Mouse (Mus musculus): Measurements from ENCODE around the gene Plxnb3.

Plxnb3 gene

DNA sequence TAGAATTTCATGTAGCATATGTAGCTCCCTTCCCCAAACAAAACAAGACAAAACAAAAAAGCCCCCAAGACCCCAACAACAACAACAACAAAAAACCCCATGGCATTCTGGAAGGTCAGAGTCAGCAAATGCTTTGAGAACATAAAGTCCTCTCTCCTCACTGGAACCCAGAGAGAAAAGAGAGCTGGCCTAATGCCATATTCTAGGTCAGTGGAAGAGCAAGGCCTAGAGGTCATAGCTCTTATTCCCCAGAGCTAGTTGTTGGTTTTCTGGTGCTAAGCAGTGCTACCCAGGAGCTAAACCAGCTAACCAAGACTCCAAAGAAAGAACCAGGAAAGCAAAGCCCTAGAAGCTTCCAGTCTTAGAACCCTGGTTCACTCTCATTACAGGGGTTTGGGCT is 28.8 kb downstream of the Plxnb3 start:
- no peak for DNase-seq (ENCODE audit: low spot score in 2 of 2)

DNA sequence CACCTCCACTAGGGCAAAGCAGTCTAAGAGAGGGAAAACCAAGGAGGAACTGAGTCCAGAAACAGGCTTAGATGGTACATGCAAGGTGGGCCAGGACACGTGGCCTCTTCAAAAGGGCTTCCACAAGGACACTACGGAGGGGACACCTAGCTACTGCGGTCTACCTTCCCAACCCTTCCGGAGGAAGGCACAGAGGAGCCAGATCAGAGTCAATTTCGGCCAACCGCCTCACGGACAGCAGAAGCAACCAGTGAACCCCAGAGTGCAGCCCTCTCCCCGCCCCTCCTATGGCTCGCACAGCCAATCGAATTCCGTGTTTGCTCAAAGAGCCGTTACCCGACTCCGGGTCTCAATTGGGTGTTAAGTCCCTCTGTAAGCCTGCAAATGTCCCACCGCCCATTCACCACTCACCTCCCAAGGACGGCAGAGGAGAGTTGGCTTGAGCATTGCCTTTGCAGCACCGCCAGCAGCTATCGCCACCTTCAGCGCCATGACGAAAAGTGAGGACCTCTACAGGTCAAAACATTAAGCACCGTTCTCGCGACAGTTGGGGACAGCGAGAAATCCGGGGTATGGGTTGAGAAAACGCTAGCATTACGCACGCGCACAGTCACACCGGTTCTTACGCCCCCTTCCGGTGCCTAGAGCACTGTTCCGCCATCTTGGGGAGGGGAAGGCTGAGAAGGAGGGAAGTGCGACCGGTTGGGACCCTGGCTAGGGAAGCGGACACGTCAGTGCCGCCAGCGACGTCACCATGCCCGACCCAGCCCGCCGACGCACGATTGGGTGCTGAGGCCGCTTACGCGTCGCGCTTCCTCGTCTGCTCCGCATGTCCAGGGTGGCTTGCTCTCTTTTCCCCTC is 29.7 kb downstream of the Plxnb3 start, which contains the start of the genes Idh3g and Ssr4:
Gene Idh3g (minus strand): TSS at position 534 of the 861 bp plus-strand sequence.
Gene Ssr4 (plus strand): TSS at position 665 of the 861 bp plus-strand sequence.
- peak; percentile 87 to 88 for DNase-seq (ENCODE audit: low spot score in 2 of 2)

DNA sequence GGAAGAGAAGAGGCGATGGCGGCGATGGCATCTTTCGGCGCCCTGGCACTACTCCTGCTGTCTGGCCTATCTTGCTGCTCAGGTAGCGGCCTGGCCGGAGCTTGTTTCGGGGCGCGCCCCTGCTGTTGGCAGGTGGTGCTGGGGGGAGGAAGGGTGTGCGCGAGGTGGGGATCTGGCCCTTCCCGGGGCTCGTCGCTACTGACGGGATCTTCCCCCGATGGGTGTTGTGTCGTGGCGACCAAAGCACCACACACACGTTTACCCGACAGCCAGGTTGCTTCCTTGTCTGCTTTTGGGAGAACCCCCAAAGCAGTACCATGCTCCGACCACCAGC is 30.3 kb downstream of the Plxnb3 start:
- DNase-seq (ENCODE audit: low spot score in 2 of 2): no peak

DNA sequence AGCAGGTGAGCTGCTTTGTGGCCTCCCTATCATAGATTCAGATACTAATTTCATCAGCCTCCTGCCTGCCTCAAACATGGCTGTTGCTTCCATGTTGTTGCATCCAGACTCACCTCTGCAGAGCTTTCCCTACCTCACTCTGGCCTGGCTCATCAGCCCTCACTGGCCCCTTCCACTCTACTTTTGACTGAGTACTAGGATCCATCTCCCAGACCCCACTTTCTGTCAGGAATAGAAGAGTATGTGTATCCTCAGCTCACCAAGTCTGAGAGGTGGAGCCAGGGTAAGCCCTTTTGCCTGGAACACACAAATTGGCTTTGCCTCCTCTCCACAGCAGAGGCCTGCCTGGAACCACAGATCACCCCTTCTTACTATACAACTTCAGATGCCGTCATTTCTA is 31.6 kb downstream of the Plxnb3 start:
- DNase-seq (ENCODE audit: low spot score in 2 of 2): no peak

DNA sequence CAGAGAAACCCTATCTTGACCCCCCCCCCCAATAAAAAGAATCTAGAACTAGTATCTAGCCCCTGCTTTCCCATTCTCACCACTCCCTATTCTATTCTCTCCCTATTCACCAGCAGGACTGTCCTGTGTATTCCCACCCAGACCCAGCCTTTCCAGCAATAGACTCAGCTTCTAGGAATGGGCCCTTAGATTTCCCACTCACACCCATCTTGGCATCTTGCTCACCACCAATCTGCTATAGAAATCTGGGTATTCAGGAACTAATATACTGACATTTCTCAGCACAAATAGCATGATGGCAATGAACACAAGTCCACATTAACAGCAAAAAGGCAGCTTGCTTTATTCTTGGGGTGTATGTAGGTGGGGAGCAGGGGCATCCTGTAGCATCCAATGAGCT is 36.1 kb downstream of the Plxnb3 start:
- no peak for DNase-seq (ENCODE audit: low spot score in 2 of 2)

DNA sequence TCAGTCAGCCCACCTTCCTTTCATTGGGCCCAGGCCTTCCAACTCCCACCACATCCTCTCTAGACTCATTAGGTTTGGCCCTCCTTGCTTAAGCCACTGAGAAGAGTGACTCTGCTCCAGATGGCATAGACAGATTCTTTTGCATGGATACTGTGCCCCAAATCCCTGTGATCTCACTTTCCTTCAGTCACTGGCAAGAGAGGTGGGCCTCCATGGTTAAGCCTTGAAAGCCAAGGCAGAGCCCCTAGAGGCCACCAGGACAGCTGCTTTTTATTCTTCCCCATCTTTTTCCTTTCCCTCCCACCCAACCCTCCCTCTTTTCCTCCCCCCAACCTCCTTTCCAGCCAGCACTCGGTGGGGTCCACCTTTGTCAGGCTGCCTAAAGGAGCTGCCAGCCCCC is 36.6 kb downstream of the Plxnb3 start:
- no peak for DNase-seq (ENCODE audit: low spot score in 2 of 2)

DNA sequence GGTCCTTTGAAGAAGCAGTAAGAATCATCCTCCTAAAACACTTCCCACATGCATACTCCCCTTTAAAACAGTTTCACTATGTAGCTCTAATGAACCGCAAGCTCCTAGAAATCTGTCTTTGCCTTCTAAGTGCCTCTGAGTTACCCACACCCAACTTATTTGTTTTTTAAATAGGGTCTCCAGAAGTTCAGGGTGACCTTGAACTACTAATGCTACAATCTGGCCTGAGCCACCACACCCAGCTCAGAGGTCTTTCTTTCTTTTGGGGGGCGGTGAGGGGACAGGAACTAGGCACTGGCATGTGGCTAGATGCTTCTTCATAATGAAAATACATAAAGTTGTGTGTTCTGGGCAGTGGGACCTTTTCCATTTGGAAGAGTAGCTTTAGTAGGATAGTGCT is 40.6 kb downstream of the Plxnb3 start:
- DNase-seq (ENCODE audit: low spot score in 2 of 2): no peak

DNA sequence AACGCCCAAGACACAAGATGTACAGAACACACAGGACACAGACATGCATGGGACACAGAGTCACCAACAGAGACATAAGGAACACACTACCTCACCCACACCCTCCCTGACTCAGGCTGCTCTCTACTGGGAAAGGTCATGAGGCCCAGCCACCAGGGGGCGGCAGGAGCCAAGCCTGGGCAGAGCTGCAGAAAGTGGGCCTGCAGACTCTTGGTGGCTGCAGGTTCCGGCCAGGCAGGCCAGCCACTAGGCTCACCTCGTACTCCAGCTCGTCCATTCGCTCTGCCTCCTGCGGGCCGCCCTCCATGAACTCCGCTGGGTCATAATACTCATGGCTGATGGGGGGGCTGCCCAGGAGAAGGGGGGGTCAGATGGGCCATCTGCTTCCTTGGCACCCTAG is 41.6 kb downstream of the Plxnb3 start:
- peak; percentile 61 to 74 for DNase-seq (ENCODE audit: low spot score in 2 of 2)

DNA sequence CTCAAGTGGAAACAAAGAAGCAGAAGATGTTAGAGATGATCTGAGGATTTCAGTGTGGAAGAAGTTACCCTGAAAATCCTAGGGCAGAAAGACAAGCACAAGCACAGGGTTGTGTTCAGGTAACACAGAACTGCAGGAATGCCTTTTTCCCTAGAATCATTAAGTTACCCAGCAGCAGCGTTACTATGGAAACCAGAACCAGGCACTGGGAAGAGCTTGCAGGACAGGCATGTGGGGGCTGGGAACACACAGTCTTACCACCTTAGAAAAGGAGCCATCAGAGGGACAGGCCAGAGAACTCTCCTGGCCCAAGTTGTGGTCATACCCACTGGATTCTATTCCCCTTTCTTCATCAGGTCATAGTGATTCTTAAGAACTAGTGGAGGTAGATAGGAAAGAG is 48.9 kb downstream of the Plxnb3 start:
- no peak for DNase-seq (ENCODE audit: low spot score in 2 of 2)

DNA sequence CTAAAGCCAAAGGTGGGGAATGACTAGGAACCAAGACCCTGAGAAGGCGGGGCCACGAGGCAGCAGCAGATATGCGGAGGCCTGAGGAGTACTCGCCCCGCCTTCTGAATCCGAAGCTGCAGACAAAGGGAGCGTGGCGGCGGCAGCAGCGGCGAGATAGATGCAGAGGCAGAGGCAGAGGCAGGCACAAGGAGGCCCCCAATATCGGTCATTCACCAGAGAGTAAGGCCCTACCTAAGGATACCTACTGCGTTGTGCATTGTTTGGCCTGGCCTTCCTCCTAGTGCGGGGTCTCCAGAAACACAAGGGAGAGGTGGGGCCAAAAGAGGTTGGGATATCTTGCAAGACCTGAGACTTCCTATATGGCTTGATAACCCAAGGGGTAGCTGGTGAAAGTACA is 58.2 kb downstream of the Plxnb3 start:
- DNase-seq (ENCODE audit: low spot score in 2 of 2): no peak

DNA sequence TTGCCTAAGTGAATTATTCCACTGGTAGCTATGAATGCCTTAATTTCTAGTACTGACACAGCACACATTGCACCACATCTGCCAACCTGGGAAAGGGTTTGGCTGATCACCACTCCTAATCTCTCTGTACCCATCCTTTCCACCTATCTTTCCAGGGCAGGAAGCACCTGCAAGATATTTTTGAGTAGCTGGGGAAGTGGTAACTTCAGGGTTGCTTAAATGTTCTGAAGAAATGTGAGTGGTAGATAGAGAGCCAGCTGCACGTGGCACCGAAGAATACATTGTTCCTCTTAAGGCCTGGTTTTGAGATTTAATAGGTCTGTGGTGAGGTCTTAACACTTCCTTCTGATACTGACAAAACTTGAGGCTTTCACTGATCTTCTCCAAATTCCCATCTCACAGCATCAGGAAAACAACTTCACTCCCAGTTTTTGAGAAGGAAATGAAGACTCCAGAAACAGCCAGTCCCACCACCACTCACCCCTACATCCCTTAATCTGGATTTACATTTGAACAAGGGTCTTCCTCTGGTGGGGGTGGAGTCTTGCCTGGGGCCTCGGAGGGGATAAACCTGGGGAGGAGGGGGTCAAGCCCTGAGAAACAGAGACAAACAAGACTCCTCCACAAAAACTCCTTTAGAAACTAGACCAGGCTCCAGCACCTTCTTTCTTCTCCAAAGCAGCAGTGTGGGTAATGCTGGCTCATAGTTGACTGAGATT is 59.9 kb downstream of the Plxnb3 start:
- DNase-seq (ENCODE audit: low spot score in 2 of 2): no peak

Data from urinary bladder, postnatal 4 days (tissue).